Mouse (Mus musculus) thymus, postnatal 14 days (tissue): ENCODE results near the gene Dync2li1.

Source experiments
- DNase-seq: peaks from one replicate; pipeline ENCODE4 v3.0.0; 2021

Dync2li1 gene

GRCm38 (mm10) chr17:84650302-84651017 lies 24.2 kb downstream of the Dync2li1 start:
- DNase-seq: no peak

DNA sequence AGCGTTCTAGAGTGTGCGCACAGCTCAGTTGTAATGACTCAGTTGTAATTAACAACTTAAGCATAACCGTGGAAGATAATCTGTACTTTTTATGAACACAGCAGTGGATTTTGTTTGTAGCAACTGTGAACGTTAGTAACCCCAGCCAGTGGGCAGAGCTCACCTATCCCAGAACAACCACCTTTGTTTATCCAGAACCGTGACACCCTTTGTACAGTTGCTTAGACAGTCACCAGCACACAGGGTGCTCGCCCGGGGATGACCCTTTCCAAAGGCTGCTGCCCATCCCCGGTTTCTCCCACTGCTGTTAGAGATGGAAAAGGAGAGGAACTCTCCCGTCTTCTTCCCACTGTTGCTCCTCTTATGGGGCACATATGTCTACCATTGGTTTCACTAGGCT lies 27.2 kb downstream of the Dync2li1 start:
- DNase-seq: no peak

GRCm38 (mm10) chr17:84656205-84656604 lies 29.9 kb downstream of the Dync2li1 start:
- no peak for DNase-seq

DNA sequence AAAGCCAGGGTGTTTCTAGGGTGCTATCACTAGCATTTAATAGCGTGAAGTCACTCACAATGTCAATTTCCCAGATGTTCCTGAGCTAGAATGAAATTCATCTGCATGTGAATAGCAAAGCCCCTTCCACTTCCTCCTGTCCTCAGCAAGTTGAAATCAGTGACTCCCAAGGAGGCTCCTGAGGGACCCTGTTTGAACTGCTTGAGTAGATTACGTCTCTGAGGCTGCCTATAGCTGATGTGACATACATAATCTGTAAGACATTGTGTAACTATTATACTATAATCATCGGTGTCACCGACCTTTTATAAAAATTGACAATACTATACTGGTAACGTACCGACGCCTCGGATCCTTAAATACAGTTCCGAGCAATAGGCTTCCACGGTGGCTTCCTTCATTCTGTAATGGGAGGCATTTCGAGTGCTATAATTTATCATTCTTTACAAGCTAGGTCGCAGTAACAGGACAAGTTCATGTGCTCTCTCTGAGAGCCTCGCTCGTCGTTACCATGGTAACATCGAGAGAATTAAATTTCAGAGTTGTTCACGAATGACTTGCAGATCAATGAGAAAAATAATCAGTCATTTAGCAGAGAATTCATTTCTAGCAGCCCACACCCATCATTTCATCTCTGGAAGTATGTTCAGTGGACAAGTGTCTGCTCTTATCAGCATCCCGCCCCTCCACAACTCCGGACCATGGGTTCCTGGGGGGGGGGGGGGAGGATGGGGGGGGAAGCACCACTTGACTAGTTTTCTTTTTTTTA lies 30.5 kb downstream of the Dync2li1 start:
- no peak for DNase-seq

- DNase-seq: no peak
Measured at GRCm38 (mm10) chr17:84657422-84657732, 31.1 kb downstream of the Dync2li1 start.

- no peak for DNase-seq
Measured at GRCm38 (mm10) chr17:84657782-84658181, 31.5 kb downstream of the Dync2li1 start.

GRCm38 (mm10) chr17:84658195-84658594 lies 31.9 kb downstream of the Dync2li1 start:
- DNase-seq: no peak

- DNase-seq: no peak
Measured at GRCm38 (mm10) chr17:84658951-84659350, 32.7 kb downstream of the Dync2li1 start.

- DNase-seq: no peak
Measured at GRCm38 (mm10) chr17:84665053-84665452, 38.8 kb downstream of the Dync2li1 start.

- no peak for DNase-seq
Measured at GRCm38 (mm10) chr17:84665691-84666090, 39.4 kb downstream of the Dync2li1 start.

DNA sequence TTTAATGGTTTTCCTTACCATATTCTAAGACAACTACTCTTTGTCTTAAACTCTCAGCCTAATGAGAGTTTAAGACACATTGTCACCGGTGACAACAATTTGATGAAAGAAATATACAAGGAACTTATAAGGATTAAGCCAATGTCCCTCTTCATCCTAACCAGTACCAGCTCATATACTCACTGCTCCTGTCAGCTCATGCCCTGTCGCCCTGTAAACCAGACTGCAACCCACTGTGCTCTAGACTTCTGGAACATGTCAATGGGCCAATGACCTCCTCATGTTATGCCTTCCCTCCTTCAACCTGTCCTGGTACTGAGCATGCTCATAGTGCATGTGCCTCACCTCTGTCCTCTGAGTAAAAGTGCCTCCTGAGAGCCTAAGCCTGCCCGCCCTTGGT lies 41.6 kb downstream of the Dync2li1 start:
- DNase-seq: no peak

DNA sequence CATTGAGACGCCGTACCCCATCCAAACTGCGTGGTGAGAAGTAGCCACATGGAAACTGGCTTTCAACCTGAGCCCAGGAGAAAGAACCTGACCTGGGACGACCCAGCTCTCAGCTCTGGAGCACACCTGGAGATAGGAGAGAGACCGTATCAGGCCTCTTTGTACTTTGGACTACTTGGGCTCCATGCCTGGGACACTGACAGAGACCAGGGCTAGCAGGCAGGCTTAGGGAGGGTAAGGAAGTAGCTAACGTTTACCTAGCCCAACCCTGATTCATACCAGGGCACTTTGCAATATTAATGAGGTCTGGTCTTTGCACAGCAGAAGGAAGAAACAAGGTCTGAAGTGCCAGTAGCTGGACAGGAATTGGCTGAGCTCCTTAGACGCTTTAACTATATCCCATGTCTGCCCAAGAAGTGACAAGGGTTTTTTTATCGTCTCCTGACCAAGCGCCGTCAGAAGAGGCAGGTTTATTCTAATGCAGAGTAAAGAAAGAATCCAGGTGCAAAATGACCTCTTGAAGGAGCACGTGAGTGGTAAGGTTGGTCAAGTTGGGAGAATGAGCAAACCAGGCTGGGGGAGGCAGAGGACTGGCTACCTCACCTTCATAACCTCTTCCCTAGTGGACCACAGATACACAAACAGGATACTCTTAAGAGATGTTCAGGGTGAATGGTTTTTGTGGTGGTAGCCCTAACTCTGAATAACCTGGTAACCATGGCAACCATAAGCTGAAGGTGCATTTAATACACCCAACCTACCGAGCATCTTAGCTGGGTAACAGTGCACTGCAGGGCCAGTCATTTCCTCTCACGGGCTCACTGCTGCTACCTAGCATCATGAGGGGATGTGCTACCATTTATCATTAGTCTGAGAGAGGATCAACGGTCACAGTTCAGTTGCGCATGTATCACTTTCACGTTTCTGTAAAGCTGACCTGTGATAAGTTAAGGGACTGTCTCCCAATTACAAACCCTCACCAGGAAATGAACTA lies 46.4 kb downstream of the Dync2li1 start:
- no peak for DNase-seq

DNA sequence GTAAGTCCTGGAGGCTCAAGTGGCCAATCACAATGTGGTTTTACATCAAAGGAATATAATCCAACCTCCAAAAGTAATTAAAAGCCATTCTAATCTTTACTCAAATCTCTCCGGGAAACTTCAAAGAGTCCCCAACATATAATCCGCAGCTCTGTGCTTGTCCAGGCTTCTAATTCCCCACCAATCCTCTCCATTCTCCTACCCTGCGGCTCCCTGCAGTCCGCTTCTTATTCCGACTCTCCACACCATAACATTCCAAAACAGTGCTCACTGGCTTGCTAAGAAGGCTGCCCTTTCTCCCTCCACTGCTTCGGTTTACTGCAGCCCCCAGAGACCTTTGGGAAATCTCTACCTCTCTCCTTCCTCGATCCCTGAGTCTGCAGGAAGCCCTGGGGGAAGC lies 47.8 kb downstream of the Dync2li1 start:
- DNase-seq: no peak

DNA sequence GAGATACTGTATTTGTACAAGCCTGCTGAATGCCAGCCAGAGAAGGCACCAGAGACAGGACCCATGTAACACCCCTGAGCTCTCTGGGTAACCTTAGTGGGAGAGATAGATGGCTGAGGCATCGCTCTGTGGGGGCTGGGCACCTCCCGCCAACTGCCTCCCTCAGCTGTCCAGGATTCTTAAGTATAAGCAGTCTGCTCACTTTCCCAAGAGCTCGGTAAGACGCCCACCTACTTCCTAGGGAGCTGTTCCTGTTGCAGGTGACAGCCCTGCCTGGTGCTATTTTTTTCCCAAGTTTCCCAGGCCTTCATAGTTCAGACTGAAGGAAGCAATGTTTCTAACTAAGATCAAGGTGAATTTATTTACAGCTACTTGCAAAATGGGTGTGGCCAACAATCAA lies 48.9 kb downstream of the Dync2li1 start:
- DNase-seq: no peak

- no peak for DNase-seq
Measured at GRCm38 (mm10) chr17:84675951-84676366, 49.7 kb downstream of the Dync2li1 start, which contains the start of gene Abcg8. TSS of gene Abcg8 (plus strand) at chr17:84676302.

DNA sequence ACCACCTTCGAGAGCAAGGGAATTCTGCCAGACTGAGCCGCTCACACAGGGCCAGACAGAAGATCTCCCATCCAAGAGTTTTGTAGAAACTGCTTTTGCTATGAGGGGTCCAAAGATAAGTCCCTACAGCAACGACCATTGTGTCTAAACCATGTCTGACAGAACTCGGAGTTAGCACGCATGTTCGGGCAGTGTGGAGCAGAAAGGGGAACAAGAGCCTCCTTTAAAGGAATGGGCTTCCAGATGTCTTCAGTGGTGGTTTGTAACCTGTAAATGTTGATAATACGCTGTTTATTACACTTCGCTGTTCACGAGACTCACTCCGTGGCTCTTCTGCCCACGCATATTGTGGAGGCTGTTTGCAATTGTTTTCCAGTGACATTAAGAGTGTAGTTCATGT lies 51.3 kb downstream of the Dync2li1 start:
- DNase-seq: no peak

GRCm38 (mm10) chr17:84681670-84682069 lies 55.4 kb downstream of the Dync2li1 start:
- no peak for DNase-seq

DNA sequence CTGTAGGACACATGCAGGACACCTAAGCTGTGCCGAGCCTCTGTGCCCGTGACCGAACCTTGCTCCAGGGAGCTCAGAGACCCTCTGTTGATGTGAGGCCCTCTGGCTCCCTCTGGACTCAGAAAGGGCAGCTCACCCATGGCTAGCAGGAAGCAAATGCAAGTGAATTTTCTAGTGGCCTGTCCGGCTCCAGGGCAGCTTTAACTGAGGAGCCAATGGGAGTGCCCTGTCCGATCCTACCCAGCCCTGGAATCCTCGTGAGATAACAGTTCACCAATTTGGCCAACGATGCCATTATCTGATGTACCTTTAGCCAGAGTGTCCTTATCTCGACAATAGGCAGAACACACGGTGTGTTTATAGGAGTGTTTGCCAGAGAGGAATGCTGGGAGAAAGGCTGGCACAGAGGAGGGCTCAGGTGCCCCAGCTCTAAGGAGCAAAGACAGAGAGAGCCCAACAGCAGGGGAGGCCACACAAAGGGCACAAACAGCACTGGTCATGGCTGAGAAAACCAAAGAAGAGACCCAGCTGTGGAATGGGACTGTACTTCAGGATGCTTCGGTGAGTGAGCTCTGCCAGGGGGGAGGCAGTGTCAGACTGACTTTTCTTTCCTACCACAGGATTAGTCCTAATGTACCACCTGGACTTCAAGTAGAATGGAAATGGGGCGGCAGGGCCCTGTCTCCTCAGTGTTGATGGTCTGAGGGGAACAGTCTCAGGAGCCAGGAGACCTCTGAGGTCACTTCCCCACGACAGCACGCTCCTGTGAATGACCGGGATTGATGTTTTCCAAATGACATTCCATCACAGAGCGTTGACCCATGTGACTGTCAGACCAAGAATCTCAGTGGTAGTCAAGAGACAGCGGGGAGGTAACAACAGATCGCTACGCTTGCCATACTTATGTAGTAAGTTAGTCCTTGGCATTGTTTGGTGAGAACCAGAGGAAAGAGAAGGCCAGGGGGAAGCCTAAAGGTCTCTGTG lies 56.7 kb downstream of the Dync2li1 start, which contains the start of gene Abcg5:
Gene Abcg5 (minus strand): TSS at position 278 of the 984 bp plus-strand sequence.
- no peak for DNase-seq

GRCm38 (mm10) chr17:84684284-84684683 lies 58.0 kb downstream of the Dync2li1 start:
- DNase-seq: no peak

DNA sequence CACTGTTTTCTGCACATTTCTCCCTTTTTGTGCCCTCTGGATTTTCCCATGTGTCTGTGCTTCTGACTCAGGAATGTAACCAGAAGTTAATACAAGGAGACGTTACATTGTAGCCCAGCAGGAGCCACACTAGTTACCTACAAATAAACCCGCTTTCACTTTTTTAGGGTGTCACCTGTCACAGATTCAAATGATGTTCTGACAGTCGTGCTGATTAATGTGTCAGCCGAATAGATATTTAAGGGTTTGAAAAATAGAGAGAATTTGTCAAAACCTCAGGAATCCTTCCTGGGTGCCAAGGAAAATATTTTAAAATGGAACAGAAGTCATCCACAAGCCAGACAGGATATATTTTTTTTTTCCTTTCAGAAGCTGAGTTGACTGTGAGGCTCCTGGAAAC lies 59.0 kb downstream of the Dync2li1 start:
- no peak for DNase-seq

GRCm38 (mm10) chr17:84687994-84688393 lies 61.7 kb downstream of the Dync2li1 start:
- DNase-seq: no peak

DNA sequence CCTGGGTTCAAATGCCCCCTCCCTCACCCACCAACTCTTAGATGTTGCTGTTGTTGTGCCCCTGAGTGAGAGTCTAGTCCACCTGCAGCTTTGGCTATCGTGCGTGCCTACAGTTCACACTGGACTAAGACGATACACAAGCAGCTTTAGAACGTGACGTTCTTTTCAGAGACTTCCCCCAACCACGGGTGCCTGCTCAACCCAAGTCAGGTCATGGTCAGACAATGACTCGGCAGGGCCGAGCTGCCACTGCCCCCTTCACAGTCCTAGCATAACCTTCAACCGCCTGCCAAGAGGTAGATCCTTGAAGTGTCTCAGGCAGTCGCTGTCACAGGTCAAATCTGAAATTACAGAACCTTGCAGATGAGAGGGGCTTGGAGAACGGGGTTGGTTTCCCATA lies 62.5 kb downstream of the Dync2li1 start:
- no peak for DNase-seq
